Mouse (Mus musculus): Measurements from ENCODE around the gene Exoc3l4. TPM values are rescaled to one million over a fixed set of nuclear protein-coding genes. Genes with fewer than 3 reads are reported as not detected.
A peak's percentile ranks its signal among the peaks of the same experiment; 100 is the strongest.

Gene Exoc3l4
- polyA plus RNA-seq, 1 experiment from 2014 or later = 1.6 TPM

GRCm38 (mm10) chr12:111478924-111479323 is 62.1 kb downstream of the Exoc3l4 start:
- H3K9me3 ChIP-seq (ENCODE audit: control insufficient read depth, low read length) = no peaks in the 10 kb centered on the region
- DNase-seq (no peak), ATAC-seq (ENCODE audit: low FRiP score, low TSS enrichment) (no peak)
- H3K27ac ChIP-seq (replicated peaks; ENCODE audit: low read depth, low read length) = no peak overlapping the region
- no peaks in the 10 kb centered on the region for H3K36me3 ChIP-seq (ENCODE audit: control insufficient read depth, insufficient read depth, low read length)
- H3K4me3 ChIP-seq (replicated peaks; ENCODE audit: low read depth, low read length) = no peak overlapping the region
- H3K4me2 ChIP-seq (ENCODE audit: low read length) = no peak overlapping the region
- 65% methylated on average over 5 of the region's 5 CpGs for WGBS
- H3K4me1 ChIP-seq (ENCODE audit: control insufficient read depth, insufficient read depth, low read length) = no peaks in the 10 kb centered on the region
- no peak overlapping the region for H3K9ac ChIP-seq (replicated peaks; ENCODE audit: low read length)
- peaks cover under 1% of the 10 kb centered on the region for H3K27me3 ChIP-seq (ENCODE audit: control insufficient read depth, insufficient read depth, low read length)

GRCm38 (mm10) chr12:111479917-111480316 is 63.1 kb downstream of the Exoc3l4 start:
- peaks cover 10% of the 10 kb centered on the region for H3K27me3 ChIP-seq (ENCODE audit: control insufficient read depth, insufficient read depth, low read length)
- H3K36me3 ChIP-seq (ENCODE audit: control insufficient read depth, insufficient read depth, low read length) = no peaks in the 10 kb centered on the region
- no peaks in the 10 kb centered on the region for H3K9me3 ChIP-seq (ENCODE audit: control insufficient read depth, low read length)
- H3K4me2 ChIP-seq (ENCODE audit: low read length) = no peak overlapping the region
- WGBS = 78% methylated on average over 2 of the region's 2 CpGs
- no peak overlapping the region for H3K4me3 ChIP-seq (replicated peaks; ENCODE audit: low read depth, low read length)
- H3K27ac ChIP-seq (replicated peaks; ENCODE audit: low read depth, low read length) = no peak overlapping the region
- no peaks in the 10 kb centered on the region; the same call in 1 of the 2 replicates for H3K4me1 ChIP-seq (ENCODE audit: control insufficient read depth, insufficient read depth, low read length)
- DNase-seq = peak; percentile 55
- ATAC-seq (ENCODE audit: low FRiP score, low TSS enrichment) = no peak
- H3K9ac ChIP-seq (replicated peaks; ENCODE audit: low read length) = no peak overlapping the region

Other genes with a start within 250 kb of the Exoc3l4 start
- not detected in 2 replicates for gene 4930595D18Rik, start 232.5 kb upstream of the Exoc3l4 start, polyA plus RNA-seq (2014; fragmentation: Nextera tagmentation; extraction: Ambion mirVana)
- 5.3 and 8.9 TPM in 2 replicates for gene Amn, start 145.9 kb upstream of the Exoc3l4 start, polyA plus RNA-seq (2014; fragmentation: Nextera tagmentation; extraction: Ambion mirVana)
- 47.8 and 54.6 TPM in 2 replicates for gene Cdc42bpb, start 39.3 kb upstream of the Exoc3l4 start, polyA plus RNA-seq (2014; fragmentation: Nextera tagmentation; extraction: Ambion mirVana)
- gene Lbhd2, start 10.2 kb upstream of the Exoc3l4 start, polyA plus RNA-seq (2014; fragmentation: Nextera tagmentation; extraction: Ambion mirVana) = 2.0 and 3.3 TPM in 2 replicates
- 0.28 and 0.82 TPM in 2 replicates for gene Tnfaip2, start 25.5 kb downstream of the Exoc3l4 start, polyA plus RNA-seq (2014; fragmentation: Nextera tagmentation; extraction: Ambion mirVana)
- 1.5 and 1.9 TPM in 2 replicates for gene Gm266, start 68.8 kb downstream of the Exoc3l4 start, polyA plus RNA-seq (2014; fragmentation: Nextera tagmentation; extraction: Ambion mirVana)
- 486 and 550 TPM in 2 replicates for gene Eif5, start 121.0 kb downstream of the Exoc3l4 start, polyA plus RNA-seq (2014; fragmentation: Nextera tagmentation; extraction: Ambion mirVana)
- gene Mark3, start 157.5 kb downstream of the Exoc3l4 start, polyA plus RNA-seq (2014; fragmentation: Nextera tagmentation; extraction: Ambion mirVana) = 64.0 and 76.7 TPM in 2 replicates

All from midbrain, embryonic 14.5 days (tissue).